Mouse (Mus musculus): ENCODE results near the gene Ppp2r1b.

DNA sequence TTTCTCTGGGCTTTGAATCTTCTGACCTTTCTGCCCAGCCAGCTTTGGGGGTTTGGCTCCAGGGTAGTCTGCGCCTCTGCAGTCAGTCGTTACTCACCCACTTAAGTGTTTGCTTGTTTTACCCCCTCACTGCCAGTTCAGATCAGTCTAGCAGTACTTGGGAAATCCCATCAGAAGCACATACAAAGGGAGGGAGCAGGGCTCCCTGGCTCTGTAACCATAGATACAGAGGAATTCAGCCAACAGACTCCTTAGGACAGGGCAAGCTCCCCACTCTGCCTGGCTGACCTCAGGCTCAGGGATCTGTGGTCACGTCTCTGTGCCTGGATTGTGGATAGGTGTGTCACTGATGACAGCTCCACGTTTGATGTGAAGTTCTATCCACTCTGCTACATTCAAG lies 42.2 kb downstream of the Ppp2r1b start:
- TF ChIP-seq USF1 (IDR thresholded peaks at IDR 0.05; ENCODE audit: low read depth, low read length) (no peak), E2F4 (IDR thresholded peaks at IDR 0.05; ENCODE audit: insufficient replicate concordance, low read depth, low read length) (no peak), ZKSCAN1 (IDR thresholded peaks at IDR 0.05; ENCODE audit: borderline replicate concordance, low read depth, low read length) (no peak), ZMIZ1 (IDR thresholded peaks at IDR 0.05; ENCODE audit: low read depth, low read length) (no peak), POLR2A (IDR thresholded peaks at IDR 0.05; ENCODE audit: low read depth, low read length) (no peak), CTCF (conservative IDR thresholded peaks at IDR 0.05 in 1 of 2, IDR thresholded peaks at IDR 0.05 in 1 of 2; ENCODE audit: low read depth in 2 of 2, low read length in 2 of 2) (no peak)
